Mouse (Mus musculus) gastrocnemius, postnatal 4 days (tissue): ENCODE data around the gene Zfp235. TPM values are rescaled to one million over a fixed set of nuclear protein-coding genes. Genes with fewer than 3 reads are reported as not detected.
A peak's percentile ranks its signal among the peaks of the same experiment; 100 is the strongest.

Experiments
- DNase-seq, 2 experiments: peaks; one replicate each; pipeline ENCODE4 v3.0.0; 2021 to 2022; ENCODE audit warnings: low spot score in 2 of 2, mixed read lengths in 2 of 2
- long read RNA-seq, 2 experiments: library from polyadenylated mRNA; stranded (forward); transcript quantifications; one replicate each; pipeline ENCODE4 v2.0.0; 2021
- total RNA-seq, 2 experiments: library from RNA; stranded (reverse); gene quantifications; 2 replicates each; pipeline ENCODE4 v1.2.3; 2021

Gene Zfp235
- total RNA-seq = 1 to 10 TPM; 6.1 to 8.6 TPM
- long read RNA-seq, experiment 1, partial matches to known transcripts = 0 of 6 reads
- long read RNA-seq, experiment 1, other reads (novel, unspliced or antisense) = 2 of 6 reads
- long read RNA-seq, experiment 2, transcript Zfp235-201 (4 exons, 3,373 nt) = major isoform, 6 of 13 reads
- long read RNA-seq, experiment 2, partial matches to known transcripts = 4 of 13 reads
- long read RNA-seq, experiment 2, other reads (novel, unspliced or antisense) = 1 of 13 reads

DNA sequence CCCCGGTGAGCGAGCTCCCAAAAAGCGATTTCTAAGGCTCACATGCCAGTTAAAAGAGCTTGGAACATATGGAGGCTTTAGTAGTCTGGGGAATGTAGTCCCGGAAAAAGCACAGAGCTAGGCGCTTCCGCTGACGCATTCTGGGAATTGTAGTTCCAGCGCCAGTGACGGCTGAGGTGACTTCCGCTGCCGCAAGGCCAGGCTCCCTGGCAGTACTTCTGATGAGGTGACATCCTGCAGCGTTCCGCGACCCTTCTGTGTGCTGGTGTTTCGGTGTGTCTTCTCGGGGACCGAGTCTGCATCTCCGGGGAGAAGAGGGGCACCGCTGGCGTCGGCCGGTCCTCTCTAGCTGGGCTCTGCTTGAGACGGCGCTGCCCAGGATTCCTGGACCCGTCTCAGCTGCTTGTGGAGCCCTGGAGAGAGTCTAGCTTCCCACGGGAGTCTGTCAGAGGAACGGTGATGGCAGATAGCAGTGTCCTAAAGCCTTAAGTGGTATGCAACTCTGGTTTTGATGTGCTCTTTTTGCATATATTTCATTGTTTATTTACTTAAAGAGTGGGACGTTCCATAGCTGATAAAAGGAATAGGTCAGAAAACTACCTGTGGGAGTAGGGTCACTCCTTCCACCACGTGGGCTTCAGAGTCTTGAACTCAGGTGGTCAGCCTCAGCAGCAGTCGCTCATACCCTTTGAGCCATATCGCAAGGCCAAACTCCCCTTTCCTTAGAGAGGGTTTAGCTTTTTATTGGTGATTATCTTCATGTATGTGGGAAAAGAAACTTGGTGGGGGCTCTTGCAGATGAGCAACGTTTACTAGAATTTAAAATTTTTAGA is at the start of gene Zfp235:
Gene Zfp235, plus strand, starts transcription at position 174 of the 833 bp plus-strand sequence.
- DNase-seq = peak; percentile 45 to 82

DNA sequence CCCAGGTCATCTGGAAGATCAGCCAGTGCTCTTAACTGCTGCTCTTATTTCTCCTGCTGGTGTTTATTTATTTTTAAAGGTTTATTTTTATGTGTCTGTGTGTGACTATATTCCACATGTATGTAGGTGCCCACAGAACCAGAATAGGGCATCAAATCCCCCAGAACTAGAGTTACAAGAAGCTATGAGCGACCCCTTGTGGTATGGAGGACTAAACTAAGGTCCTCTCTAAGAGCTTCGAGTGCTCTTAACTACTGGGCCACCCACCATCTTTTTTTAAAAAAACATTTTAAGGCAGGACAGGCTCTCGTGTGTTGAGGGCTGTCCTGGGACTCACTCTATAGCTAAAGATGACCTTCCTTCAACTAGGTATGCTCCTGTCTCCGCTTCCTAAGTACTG is 47.1 kb upstream of the Zfp235 start:
- no peak for DNase-seq

DNA sequence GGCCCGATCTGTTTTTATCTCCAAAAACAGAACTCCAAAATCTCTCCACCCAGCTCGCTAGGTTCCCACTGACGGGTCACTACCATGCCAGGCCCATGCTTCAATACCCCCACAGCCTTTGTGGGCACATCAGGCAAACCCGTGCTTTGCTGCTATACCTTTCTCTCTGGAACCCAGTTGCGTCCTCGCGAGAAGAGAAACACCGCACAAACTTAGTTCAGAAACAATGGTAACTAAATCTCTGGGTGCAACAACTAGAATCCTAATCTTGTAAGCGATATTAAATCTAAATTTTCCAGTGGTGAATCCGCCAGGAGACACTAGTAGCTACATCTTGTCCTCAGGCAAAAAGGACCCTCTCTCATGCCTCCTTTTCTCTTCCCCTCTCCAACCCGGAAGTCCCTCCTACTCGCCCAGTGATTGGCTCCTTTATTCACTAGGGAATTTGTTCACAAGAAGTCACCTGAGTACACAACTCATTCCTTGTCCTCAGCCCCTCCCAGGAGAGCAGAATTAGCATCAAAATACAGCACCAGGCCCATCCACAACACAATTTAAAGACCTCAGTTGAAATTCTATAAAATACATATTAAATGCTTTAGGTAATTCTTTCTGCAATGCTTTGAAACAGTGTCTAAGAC is 46.4 kb upstream of the Zfp235 start:
- DNase-seq = no peak

DNA sequence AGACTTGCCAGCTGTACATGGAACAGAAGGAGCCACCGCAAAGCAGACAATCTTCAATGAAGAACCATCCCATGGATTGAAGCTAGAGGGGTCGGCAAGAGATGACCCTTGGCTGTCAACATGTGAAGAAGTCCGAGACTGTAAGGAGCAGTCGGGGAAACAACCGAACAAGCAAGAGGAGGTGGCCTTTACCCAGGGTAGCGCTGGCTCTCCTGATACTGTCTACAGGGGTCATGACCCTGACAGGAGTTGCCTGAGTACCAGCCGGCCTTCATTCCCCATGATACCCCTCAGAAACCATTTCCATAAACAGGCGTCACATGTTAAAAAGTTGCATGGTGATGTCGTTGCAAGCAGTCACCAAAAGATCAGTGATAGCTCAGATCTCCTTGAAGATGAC is 29.6 kb upstream of the Zfp235 start:
- DNase-seq = no peak

DNA sequence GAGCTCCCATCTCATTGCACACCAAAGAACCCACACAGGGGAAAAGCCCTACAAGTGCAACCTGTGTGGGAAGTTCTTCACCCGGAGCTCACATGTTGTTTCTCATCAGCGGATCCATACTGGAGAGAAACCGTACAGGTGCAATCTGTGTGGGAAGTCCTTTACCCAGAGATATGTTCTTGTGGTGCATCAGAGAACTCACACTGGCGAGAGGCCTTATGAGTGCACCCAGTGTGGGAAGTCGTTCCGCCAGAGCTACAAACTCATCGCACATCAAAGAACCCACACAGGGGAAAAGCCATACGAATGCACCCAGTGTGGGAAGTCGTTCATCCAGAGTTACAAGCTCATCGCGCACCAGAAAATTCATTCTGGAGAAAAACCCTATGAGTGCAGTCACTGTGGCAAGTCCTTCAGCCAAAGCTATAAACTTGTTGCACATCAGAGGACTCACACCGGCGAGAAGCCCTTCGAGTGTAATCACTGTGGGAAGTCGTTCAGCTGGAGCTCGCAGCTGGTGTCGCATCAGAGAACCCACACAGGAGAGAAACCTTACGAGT is 28.7 kb upstream of the Zfp235 start:
- DNase-seq = no peak

DNA sequence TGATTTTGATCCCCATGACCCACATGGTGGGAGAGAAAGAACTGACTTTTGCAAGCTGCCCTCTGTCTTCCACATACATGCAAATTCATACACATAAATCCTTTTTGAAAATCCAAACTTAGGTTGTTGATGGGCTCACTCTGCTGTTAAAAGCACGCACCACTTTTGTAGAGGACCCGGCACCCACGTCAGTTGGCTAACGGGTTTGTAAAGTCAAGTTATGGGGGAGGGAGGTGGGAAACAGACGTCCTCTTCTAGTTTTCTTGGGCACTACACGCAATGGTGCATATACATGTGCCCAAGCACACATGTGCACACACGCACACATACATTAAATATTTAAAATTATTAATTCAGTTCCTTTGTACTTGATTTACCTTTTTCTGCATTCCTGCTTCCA is 23.1 kb upstream of the Zfp235 start:
- no peak for DNase-seq

DNA sequence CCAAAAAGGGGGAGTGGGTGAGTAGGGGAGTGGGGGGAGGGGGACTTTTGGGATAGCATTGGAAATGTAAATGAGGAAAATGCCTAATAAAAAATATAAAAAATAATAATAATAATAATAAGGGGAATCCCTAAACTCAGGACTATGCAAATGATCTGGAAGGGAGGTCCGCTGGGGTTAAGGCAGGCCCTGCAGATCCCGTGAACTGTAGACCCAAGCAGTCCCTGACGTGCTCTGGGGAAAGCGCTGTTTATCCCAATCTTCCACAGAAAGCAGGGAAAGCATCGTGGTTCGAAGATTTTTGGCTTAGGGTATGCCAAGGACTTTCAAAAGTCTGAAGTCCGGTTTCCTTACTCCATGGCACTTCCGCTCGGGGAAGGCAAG is 22.2 kb upstream of the Zfp235 start:
- no peak for DNase-seq

DNA sequence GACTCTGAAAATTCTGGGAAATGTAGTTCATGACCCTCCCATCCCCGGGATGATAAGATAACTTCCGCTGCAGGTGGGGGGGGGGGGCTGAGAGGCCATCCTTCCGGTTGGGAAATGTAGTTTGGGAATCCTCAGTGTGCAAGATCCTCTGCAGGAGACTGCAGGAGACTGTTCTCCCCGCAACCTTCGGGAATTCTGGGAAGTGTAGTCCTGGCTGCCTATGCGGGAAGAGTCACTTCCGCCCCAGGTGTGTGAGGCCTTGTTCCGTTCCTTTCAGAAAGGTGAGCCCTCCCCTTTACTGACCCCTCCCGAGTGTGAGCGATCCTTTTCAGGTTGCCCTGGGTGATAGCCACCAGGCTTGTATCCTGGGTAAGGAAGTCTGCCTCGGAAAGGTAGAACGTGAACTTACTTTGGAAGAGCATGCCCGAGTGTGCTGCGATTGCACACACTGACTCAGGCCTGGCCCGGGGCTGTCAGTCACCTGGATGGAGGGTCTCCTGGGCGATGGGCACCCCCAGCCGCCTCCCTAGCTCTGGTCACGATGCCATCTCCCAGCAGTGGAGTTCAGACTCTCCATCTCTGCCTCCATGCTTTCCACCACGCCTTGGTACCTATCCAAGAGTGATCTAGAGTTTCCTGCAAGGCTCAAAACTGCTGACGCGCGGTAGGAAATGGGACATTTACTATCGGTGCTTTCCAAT is 21.7 kb upstream of the Zfp235 start, which contains the start of gene Zfp112:
Gene Zfp112, plus strand, starts transcription at position 159 of the 701 bp plus-strand sequence.
- DNase-seq = peak in 1 of 2 experiments; percentile 73

DNA sequence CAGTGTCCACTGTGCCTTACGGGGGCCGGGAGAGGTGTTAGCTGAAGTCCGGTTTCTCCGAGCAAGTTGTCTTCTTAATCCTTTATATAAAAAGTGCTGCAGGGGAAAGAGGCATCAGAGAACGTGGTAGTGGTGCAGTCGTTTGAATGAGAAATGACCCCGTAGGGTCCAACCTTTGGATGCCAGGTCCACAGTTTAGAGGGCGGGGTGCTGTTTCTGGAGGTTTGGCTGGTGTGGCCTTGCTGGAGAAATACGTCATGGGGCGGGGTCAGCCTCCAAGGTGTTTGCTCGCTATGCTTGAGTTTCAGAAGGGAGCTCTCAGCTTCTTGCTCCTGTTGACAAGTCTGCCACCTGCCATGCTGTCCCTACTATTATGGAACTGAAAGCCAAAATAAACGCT is 21.0 kb upstream of the Zfp235 start:
- DNase-seq = peak in 1 of 2 experiments; percentile 55

DNA sequence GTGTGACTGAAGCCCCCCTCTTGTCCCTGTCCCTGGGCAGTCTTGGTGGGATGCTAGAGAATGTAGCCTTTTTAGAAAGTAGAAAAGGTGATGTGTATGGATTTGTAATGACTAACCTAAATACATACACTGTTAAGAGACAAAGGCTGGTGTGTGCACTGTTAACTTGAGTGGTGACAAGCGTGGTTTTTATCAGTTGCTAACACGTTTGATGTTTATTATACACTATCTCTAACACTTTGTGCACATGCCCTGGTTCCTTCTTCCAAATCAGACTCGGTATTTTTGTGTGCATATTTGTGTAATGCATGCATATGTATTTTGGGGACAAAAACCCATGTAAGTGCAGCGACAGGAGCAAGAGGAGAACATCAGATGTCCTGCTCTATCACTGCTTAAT is 17.3 kb upstream of the Zfp235 start:
- DNase-seq = no peak

DNA sequence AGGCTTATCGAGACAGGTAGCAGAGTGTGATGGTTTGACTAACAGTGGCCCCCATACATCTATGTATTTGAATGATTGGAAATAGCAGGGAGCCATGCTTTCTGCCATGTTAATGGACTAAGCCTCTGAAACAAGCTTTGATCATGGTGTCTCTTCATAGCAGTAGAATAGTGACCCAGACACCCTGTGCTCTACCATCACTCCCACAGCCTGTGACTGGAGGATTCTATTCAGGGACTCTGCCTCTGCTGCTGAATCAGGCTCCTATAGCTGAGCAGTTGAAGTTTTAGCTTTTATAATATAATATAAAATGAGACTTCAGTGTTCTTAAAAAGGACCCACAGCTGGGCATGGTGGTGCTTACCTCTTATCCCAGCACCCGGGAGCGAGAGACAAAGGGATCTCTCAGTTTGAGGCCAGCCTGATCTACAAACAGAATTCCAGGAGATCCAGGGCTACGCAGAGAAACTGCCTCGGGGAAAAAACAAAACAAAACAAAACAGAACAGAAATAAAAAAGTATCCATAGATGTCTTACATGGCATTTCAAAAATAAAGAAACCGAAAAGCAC is 459 bp upstream of the Zfp235 start:
- no peak for DNase-seq

DNA sequence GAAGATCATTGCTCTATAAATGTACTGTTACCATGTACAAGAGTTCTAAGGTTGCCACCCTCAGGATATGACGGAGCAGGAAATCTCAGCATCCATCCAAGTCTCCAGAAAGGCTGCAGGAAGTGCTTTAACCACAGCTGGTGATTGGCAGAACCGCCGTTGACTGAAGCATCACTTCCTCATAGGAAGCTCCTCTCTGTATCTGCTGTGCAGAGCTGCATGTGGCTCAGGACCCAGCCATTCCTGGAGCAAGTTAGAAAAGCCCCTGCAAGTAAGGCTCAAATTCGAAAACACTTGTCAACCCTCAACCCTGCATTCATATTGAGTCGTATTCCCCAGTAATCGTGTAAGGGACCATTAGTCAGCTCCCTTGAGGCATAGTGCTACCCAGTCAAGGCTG is 8.6 kb downstream of the Zfp235 start:
- DNase-seq = no peak

DNA sequence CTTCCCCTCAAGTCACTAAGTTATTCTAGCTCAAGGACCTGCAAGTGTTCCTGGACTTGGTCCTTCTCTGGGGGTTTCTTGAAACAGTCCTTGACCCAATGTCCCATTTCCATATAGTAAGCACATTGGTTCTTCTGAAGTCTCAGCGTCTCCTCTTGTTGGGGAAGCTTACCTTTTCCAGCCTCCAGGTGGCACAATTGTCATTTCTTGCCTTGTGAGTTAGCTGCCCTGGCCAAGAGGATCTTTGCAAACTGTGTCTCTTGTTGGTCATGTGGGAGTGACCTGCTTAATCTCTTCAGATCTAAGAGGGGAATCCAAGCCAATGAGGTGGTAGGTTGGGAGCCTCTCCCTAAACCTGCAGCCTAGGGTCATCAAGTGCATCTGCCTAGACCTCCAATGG is 19.3 kb downstream of the Zfp235 start:
- DNase-seq = no peak

DNA sequence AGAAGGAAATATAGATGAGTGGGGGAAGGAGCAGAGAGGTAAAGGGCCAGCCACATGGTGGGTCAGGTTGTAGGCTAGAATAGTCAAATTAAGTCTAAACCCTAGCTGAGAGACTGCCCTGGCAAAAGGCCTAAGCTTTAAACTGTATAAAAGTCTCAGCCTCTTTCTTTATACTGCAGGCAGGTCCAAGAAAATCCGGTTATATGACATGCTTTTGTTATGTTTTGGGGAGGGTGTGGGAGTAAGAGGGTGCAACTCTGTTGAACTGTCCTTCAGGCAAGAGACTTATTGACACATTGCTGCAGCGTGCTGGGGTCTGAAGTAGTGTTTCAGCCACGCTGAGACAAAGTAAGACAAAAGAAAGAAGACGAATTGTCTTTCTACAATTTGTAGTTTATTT is 38.2 kb downstream of the Zfp235 start:
- DNase-seq = no peak

DNA sequence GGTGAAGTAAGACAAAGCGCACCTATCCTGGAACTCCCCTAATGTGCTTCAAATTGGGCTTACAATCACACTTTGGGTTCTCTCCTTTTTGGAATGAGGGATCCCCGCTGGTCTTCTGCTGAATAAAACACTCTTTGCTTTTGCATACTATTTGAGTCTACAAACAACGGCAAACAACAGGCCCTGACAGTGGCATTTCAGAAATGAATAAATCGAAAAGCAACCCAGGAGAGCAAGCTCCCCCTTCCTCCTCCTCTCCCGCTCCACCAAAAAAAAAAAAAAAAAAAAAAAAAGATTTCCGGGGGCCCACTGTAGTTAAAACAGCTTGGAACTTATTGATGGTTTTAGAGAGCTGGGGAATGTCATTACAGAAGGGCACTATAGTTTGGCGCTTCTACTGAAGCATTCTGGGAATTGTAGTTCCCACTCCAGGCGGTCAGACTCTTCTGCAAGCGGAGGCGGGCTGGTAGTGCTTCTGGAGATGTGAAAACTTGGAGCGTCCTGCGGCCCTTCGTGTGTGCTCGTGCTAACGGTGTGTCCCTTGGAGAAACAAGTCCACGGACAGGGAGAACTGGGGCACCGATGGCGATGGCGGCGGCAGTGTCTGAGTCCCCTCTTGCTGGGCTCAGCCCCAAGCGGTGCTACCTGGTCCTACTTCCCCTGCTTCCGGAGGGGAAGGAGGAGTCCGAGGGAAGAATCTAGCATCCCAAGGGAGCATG is 40.8 kb downstream of the Zfp235 start, which contains the start of gene Zfp114:
Gene Zfp114, plus strand, starts transcription at position 443 of the 719 bp plus-strand sequence.
- DNase-seq = peak; percentile 32 to 63

DNA sequence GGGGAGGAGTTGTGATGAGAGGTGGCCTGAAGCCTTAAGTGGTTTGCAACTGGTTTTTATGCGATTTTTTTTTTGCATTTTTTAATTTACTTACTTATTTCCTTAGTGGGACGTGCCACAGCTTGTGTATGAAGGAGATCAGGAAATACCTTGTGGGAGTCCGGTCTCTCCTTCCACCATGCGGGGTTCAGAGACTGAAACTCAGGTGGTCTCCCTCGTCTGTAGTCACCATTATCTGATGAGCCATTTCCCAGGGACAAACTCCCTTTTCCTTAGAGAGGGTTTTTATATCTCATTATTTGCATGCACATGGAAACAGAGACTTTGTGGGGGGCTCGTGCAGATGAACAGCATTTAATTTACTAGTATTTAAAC is 41.4 kb downstream of the Zfp235 start:
- DNase-seq = no peak

DNA sequence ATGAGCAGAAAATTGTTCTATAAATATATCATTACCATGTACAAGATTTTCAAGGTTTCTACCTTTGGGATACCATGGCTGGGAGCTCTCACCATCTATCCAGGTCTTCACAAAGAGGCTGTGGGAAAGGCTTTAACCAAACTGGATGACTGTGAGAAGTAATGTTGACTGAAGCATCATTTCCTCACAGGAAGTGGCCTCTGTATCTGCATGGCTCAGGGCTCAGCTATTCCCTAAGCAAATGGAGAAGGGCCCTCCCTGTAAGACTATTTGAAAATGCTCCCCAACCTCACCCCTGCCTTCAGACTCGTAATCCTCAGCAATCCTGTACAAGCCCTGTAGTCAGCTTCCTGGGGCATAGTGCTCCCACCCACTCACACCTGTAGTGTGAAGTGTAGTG is 53.6 kb downstream of the Zfp235 start:
- peak in 1 of 2 experiments; percentile 3 for DNase-seq

DNA sequence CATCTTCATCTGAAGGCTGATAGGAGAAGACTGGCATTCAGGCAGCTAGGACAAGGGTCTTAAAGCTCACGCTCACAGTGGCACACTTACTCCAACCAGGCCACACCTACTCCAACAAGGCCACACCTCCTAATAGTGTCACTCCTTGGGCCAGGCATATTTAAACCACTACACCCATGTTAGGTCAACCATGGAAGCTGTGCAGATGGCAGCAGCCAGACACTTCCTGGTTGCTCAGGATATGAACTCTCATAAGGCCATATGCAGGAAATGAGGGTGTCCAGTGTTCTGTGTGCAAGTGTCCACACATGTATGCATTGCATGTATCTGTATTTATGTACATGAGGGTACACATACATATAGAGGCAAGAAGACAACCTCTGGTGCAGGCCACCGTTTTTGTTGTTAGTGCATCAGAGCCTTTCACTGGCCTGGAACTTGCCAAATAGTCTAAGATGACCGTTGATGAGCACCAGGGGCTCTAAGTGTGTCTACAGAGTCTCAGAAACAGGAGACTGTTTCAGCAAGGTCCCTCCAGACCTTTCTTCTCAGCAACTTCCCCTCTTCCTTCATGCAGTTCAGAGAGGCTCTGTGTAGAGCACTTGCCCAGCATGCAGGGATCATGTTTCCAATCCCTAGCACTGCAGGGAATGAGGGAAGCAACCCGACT is 55.1 kb downstream of the Zfp235 start:
- peak in 1 of 2 experiments; percentile 3 for DNase-seq

DNA sequence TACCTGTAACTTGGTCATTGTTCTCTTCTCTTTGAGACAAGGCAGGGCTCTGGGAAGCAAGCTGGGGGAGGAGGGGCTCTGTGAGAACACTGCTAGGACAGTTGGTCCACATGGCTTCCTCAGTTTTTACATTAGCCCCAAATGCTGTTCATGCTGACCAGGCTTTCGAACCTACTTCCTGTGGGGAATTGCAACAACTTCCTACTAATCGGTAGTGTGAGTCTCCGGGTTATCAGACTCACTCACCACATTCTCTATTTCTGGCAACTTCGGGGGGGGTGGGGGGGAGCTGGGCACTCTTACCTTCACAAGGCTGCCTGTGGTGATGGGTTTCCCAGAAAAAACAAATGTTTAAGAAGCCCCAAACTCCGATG is 55.6 kb downstream of the Zfp235 start:
- DNase-seq = no peak

DNA sequence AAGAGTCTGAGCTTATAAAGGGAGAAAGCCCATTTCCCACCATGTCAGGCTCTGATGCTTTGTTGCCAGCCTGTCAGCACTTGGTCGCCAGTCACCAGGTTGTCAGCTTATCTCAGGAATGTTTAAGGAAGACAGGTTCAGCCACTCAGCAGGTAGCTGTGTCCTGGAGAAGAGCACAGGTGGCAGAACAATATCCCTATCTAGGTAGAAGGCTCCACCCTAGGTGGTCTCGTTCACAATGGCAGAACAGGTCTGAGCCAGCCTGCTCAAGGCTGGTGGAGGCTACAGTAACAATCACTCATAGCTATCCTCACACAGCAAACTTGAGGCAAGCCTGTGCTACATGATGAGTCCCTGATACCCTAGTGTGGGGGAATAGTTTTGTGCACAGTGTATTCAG is 57.4 kb downstream of the Zfp235 start:
- DNase-seq = no peak
